Mouse (Mus musculus) inflammation-experienced regulatory T-cells (primary cell): Measurements from ENCODE around the gene Mptx2. TPM values are rescaled to one million over a fixed set of nuclear protein-coding genes. Genes with fewer than 3 reads are reported as not detected.

Experiments
- polyA plus RNA-seq, 2 experiments: library from polyadenylated mRNA; unstranded; fragments of 100-300 nt; shearing (Covaris generic); gene quantifications; one replicate each; pipeline ENCODE4 v1.2.1; 2017

Gene Mptx2
- polyA plus RNA-seq: not detected

DNA sequence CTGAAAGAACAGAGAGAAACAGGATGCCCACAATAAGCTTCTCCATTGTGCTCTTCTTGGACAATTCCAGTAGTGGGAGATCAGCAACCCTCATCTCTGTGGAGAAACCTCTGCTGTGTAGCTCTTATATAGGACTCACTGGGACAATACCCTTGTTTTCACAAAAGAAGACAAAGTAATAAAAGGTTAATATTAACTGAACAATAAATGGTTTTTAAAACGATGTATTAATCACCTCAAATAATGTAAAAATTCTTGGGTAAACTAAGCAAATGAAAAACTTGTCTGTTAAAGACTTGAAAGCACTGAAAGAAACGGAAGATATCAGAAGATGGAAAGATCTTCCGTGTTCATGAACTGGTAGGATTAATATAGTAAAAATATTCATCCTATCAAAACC, at the start of gene Mptx2:
Gene Mptx2 (minus strand): TSS at position 101 of the 400 bp plus-strand sequence.

DNA sequence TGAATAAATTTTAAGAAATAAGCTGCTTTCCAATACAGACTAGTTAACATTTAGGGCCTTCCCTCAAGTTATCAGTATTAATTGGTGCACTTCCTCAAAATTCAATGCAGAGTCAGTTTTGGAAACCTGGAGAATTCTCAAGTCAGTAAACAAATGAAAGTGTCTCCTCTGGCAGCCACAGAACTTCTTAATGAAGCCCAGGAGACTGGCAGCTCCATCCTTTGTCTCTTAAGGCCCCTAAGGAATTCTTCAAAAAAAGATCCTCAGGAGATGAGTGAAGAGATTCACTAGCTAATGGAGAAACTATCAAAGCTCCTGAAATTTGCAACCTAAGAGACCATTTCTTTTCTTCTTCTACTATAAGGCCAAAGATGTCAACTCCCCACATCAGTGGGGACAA, 11.9 kb downstream of the Mptx2 start, which contains the start of gene Olfr418:
Gene Olfr418 (plus strand): TSS at position 301 of the 400 bp plus-strand sequence.

DNA sequence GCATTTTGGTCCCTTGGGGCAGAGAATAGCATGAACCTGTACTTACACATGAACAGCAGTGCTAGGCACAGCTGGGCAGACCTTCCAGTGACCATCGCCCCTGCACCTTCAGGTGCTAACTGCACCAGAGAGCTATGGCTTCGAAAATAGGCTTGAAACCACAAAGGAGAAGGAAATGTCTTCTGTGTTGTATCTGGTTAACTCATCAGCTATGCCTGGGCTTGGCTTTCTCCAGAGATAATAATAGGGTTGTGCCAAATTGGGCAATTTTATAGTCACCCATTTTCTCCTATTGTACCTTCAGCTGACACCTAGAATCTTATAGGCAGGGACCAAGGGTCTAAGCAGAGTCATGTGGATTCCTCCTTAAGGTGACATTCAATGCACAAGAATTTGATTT, 50.5 kb downstream of the Mptx2 start, which contains the start of gene Fcer1a:
Gene Fcer1a (minus strand): TSS at position 134 of the 400 bp plus-strand sequence.

Other genes starting within 250 kb of the Mptx2 start
- under 1 TPM; 0.05 to 0.76 TPM for gene Olfr1408, start 140.4 kb downstream of the Mptx2 start, polyA plus RNA-seq
- 1 to 10 TPM in 1 of 2 experiments, under 1 TPM in 1; 0.12 to 4.6 TPM for gene Olfr1406, start 87.1 kb downstream of the Mptx2 start, polyA plus RNA-seq
- gene Olfr218, start 80.0 kb downstream of the Mptx2 start, polyA plus RNA-seq: not detected
- under 1 TPM; 0.34 to 0.39 TPM for gene Olfr1404, start 65.4 kb downstream of the Mptx2 start, polyA plus RNA-seq
- under 1 TPM in 1 of 2 experiments, not detected in 1; 0.66 TPM for gene Fcer1a, start 50.6 kb downstream of the Mptx2 start, polyA plus RNA-seq
- gene Olfr418, start 11.8 kb downstream of the Mptx2 start, polyA plus RNA-seq: under 1 TPM in 1 of 2 experiments, not detected in 1; 0.11 TPM
- 1 to 10 TPM in 1 of 2 experiments, not detected in 1; 2.1 TPM for gene Ackr1, start 56.0 kb upstream of the Mptx2 start, polyA plus RNA-seq
- 10 to 100 TPM; 63.3 to 74.7 TPM for gene Aim2, start 73.1 kb upstream of the Mptx2 start, polyA plus RNA-seq
- gene Cadm3, start 89.9 kb upstream of the Mptx2 start, polyA plus RNA-seq: under 1 TPM in 1 of 2 experiments, not detected in 1; 0.97 TPM
- 100 to 1,000 TPM in 1 of 2 experiments, 10 to 100 TPM in 1; 94.6 to 123 TPM for gene Ifi206, start 213.3 kb upstream of the Mptx2 start, polyA plus RNA-seq